Mouse (Mus musculus) heart, adult 2 months (tissue): ENCODE results near the gene Chaf1b.

Experiments
- CTCF ChIP-seq: fragments of 200-600 bp; IDR thresholded peaks from 2 replicates; pipeline ENCODE4 v1.8.1; 2022; ENCODE audit warnings: antibody characterized with exemption, mild to moderate bottlenecking, moderate library complexity
- EP300 ChIP-seq: fragments of 200-500 bp; IDR thresholded peaks from 2 replicates; pipeline ENCODE4 v1.6.1; 2011; ENCODE audit warnings: low read depth, low read length, control low read depth; ENCODE audit not compliant: insufficient read depth
- POLR2A ChIP-seq: fragments of 200-500 bp; IDR thresholded peaks from 2 replicates; pipeline ENCODE4 v1.6.1; 2011; ENCODE audit warnings: mild to moderate bottlenecking, low read depth, low read length, control low read depth; ENCODE audit not compliant: insufficient read depth

- TF ChIP-seq POLR2A: no peak
- no peak for TF ChIP-seq EP300
- no peak for TF ChIP-seq CTCF
Measured at GRCm38 (mm10) chr16:93942796-93943502, 59.2 kb downstream of the Chaf1b start.
